Mouse (Mus musculus) heart, postnatal 10 days (tissue): ENCODE results near the gene Fam19a1. TPM values are rescaled to one million over a fixed set of nuclear protein-coding genes. Genes with fewer than 3 reads are reported as not detected.
A peak's percentile ranks its signal among the peaks of the same experiment; 100 is the strongest.

Experiments used
- DNase-seq, 2 experiments: peaks; one replicate each; pipeline ENCODE4 v3.0.0; 2021
- intact Hi-C: fragments of 180-260 bp; cut with DNase I; formaldehyde crosslinking; loops from one replicate; pipeline ENCODE4 v1.15.1; 2025
- total RNA-seq, 2 experiments: library from RNA; stranded (reverse); gene quantifications; 2 replicates each; pipeline ENCODE4 v1.2.3; 2021

Fam19a1 gene
- total RNA-seq, 2 experiments from 2014 or later = not detected

GRCm38 (mm10) chr6:96432397-96432796 lies 319.4 kb downstream of the Fam19a1 start:
- peak in 1 of 2 experiments; percentile 6 for DNase-seq

GRCm38 (mm10) chr6:96433896-96434295 lies 320.9 kb downstream of the Fam19a1 start:
- intact Hi-C loops = loop anchor here (2.0 kb wide), 1 partner anchor 949 kb away; no protein-coding TSS in a partner anchor
- DNase-seq = no peak

More at GRCm38 (mm10) chr6:96432397-96432796, 319.4 kb downstream of the Fam19a1 start:
- intact Hi-C loops = loop anchor here (2.0 kb wide), 1 partner anchor 948 kb away; no protein-coding TSS in a partner anchor

GRCm38 (mm10) chr6:96435545-96435944 lies 322.6 kb downstream of the Fam19a1 start:
- no peak for DNase-seq
- intact Hi-C loops = no loop called here

- no peak for DNase-seq
- intact Hi-C loops = no loop called here
These were observed 324.9 kb downstream of the Fam19a1 start for GRCm38 (mm10) chr6:96437814-96438213.

GRCm38 (mm10) chr6:96439419-96439818 lies 326.5 kb downstream of the Fam19a1 start:
- DNase-seq = no peak
- intact Hi-C loops = no loop called here

GRCm38 (mm10) chr6:96441971-96442370 lies 329.0 kb downstream of the Fam19a1 start:
- no peak for DNase-seq

GRCm38 (mm10) chr6:96447466-96447865 lies 334.5 kb downstream of the Fam19a1 start:
- DNase-seq = no peak
- intact Hi-C loops = no loop called here

More at GRCm38 (mm10) chr6:96441971-96442370, 329.0 kb downstream of the Fam19a1 start:
- intact Hi-C loops = no loop called here

GRCm38 (mm10) chr6:96456266-96456665 lies 343.3 kb downstream of the Fam19a1 start:
- intact Hi-C loops = no loop called here
- DNase-seq = no peak

GRCm38 (mm10) chr6:96457590-96458259 lies 344.8 kb downstream of the Fam19a1 start:
- DNase-seq = no peak
- intact Hi-C loops = no loop called here

- DNase-seq = no peak
- intact Hi-C loops = no loop called here
These were observed 346.1 kb downstream of the Fam19a1 start for GRCm38 (mm10) chr6:96459041-96459440.

GRCm38 (mm10) chr6:96499464-96499863 lies 386.5 kb downstream of the Fam19a1 start:
- intact Hi-C loops = no loop called here
- no peak for DNase-seq

- intact Hi-C loops = no loop called here
- DNase-seq = no peak
These were observed 428.6 kb downstream of the Fam19a1 start for GRCm38 (mm10) chr6:96541600-96541999.

- intact Hi-C loops = no loop called here
- no peak for DNase-seq
These were observed 431.9 kb downstream of the Fam19a1 start for GRCm38 (mm10) chr6:96544832-96545231.

GRCm38 (mm10) chr6:96550431-96550830 lies 437.5 kb downstream of the Fam19a1 start:
- intact Hi-C loops = no loop called here
- no peak for DNase-seq

- intact Hi-C loops = no loop called here
- DNase-seq = no peak
These were observed 465.7 kb downstream of the Fam19a1 start for GRCm38 (mm10) chr6:96578649-96579048.

- intact Hi-C loops = no loop called here
- peak in 1 of 2 experiments; percentile 1 for DNase-seq
These were observed 467.8 kb downstream of the Fam19a1 start for GRCm38 (mm10) chr6:96580726-96581125.

GRCm38 (mm10) chr6:96581187-96581586 lies 468.2 kb downstream of the Fam19a1 start:
- no peak for DNase-seq
- intact Hi-C loops = no loop called here

GRCm38 (mm10) chr6:96587427-96587826 lies 474.5 kb downstream of the Fam19a1 start:
- intact Hi-C loops = no loop called here
- no peak for DNase-seq

- no peak for DNase-seq
- intact Hi-C loops = no loop called here
These were observed 480.1 kb downstream of the Fam19a1 start for GRCm38 (mm10) chr6:96593031-96593430.

- intact Hi-C loops = no loop called here
- DNase-seq = no peak
These were observed 482.2 kb downstream of the Fam19a1 start for GRCm38 (mm10) chr6:96595201-96595600.

GRCm38 (mm10) chr6:96624196-96624595 lies 511.2 kb downstream of the Fam19a1 start:
- no peak for DNase-seq
- intact Hi-C loops = no loop called here

- no peak for DNase-seq
- intact Hi-C loops = no loop called here
These were observed 518.6 kb downstream of the Fam19a1 start for GRCm38 (mm10) chr6:96631518-96631917.

GRCm38 (mm10) chr6:96632243-96632642 lies 519.3 kb downstream of the Fam19a1 start:
- intact Hi-C loops = no loop called here
- DNase-seq = no peak
